Mouse (Mus musculus) cortical plate, adult 2 months (tissue): ENCODE measurements around the gene D1Ertd622e. TPM values are rescaled to one million over a fixed set of nuclear protein-coding genes. Genes with fewer than 3 reads are reported as not detected.

Experiments
- H3K27ac ChIP-seq: fragments of 200-500 bp; 2 replicates; pipeline ENCODE4 v1.5.1; 2012; ENCODE audit warnings: low read length, control low read depth, inconsistent platforms; ENCODE audit not compliant: insufficient read depth
- H3K4me1 ChIP-seq: fragments of 200-500 bp; 2 replicates; pipeline ENCODE4 v1.6.1; 2011; ENCODE audit warnings: low read length; ENCODE audit not compliant: control insufficient read depth, insufficient read depth
- H3K4me3 ChIP-seq: fragments of 200-500 bp; 2 replicates; pipeline ENCODE4 v1.5.1; 2011; ENCODE audit warnings: mild to moderate bottlenecking, low read length, control low read depth; ENCODE audit not compliant: insufficient read depth
- CTCF ChIP-seq: fragments of 200-500 bp; IDR thresholded peaks from 2 replicates; pipeline ENCODE4 v1.5.1; 2011; ENCODE audit warnings: mild to moderate bottlenecking, control low read depth, low read length; ENCODE audit not compliant: insufficient read depth; ENCODE audit errors: extremely low read depth
- POLR2A ChIP-seq: fragments of 200-500 bp; IDR thresholded peaks from 2 replicates; pipeline ENCODE4 v1.6.1; 2011; ENCODE audit warnings: mild to moderate bottlenecking, low read length, control low read depth; ENCODE audit not compliant: insufficient read depth; ENCODE audit errors: extremely low read depth
- polyA plus RNA-seq: library from polyadenylated mRNA; depleted of rRNA; stranded (reverse); fragments of >200 nt; gene quantifications from 2 replicates; pipeline ENCODE4 v1.2.3, GENCODE M21; 2012

D1Ertd622e gene
- polyA plus RNA-seq, 1 experiment: 68.8 TPM

DNA sequence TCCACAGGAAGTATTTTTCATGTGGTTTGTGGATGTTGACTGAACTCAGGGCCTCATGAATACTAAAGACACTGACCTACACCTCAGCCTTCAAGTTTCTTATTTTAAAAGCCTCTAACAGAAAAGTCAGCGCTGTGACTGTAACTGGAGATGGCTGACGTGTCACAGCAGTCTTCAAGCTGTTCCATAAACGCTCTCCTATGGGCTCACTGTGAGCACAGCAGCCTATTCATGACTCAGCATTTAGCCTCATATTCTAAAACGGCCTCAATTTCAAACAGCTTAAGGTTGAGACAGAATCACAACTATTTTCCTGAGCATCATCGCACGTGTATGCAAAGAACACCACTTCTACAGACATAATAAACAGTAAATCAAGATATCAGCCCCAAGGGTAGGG, 11.8 kb downstream of the D1Ertd622e start:
- Histone ChIP-seq H3K4me3 (no peak overlapping the region), H3K4me1 (peaks cover 14% of the 10 kb centered on the region), H3K27ac (peak overlapping the region; percentile 70)
- TF ChIP-seq CTCF (no peak), POLR2A (no peak)

DNA sequence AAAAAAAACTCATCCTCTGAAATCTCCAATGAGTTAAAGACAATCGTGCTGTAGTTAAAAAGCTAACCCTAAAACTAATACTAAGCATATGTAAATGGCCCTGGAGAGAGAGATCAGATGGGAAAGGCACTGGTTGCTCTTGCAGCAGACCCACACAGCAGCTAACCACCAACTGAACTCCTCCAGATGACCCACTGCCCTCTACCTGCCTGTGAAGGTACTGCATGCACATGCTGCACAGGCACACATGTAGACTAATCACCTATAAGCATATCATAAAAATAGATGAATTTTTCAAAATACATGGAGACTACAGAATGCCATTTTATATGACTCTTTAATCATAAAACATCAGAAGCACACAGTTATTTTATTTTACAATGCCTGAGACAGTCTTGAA, 14.8 kb downstream of the D1Ertd622e start:
- TF ChIP-seq CTCF (0 out of 2 replicates have a peak, but pooled peaks have one; percentile 24), POLR2A (no peak)

DNA sequence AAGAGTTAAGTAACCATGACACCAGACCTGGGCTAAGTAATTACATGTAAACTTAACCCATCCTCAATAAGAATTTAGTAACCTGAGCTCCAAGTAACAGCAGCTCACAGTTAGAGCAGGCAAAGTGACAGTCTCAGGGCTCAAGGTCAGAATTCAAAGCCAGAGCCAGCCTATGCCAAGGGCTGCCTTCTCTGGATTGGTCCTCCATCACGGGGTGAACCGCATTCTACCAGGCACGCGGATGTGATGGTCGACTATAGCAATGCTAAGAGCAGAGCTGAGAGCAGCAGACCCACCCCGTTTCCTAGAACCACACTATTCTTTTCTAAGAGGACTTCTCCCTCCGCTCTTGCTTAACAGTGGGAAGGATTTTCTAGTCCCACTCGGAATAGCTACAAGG, 27.8 kb downstream of the D1Ertd622e start:
- Histone ChIP-seq H3K27ac (no peak overlapping the region), H3K4me3 (no peak overlapping the region), H3K4me1 (peaks cover 6% of the 10 kb centered on the region)
- TF ChIP-seq CTCF: no peak
- TF ChIP-seq POLR2A: no peak

More for the DNA sequence above, 14.8 kb downstream of the D1Ertd622e start:
- H3K27ac ChIP-seq: no peak overlapping the region
- H3K4me3 ChIP-seq: no peak overlapping the region
- peaks cover 16% of the 10 kb centered on the region for H3K4me1 ChIP-seq

DNA sequence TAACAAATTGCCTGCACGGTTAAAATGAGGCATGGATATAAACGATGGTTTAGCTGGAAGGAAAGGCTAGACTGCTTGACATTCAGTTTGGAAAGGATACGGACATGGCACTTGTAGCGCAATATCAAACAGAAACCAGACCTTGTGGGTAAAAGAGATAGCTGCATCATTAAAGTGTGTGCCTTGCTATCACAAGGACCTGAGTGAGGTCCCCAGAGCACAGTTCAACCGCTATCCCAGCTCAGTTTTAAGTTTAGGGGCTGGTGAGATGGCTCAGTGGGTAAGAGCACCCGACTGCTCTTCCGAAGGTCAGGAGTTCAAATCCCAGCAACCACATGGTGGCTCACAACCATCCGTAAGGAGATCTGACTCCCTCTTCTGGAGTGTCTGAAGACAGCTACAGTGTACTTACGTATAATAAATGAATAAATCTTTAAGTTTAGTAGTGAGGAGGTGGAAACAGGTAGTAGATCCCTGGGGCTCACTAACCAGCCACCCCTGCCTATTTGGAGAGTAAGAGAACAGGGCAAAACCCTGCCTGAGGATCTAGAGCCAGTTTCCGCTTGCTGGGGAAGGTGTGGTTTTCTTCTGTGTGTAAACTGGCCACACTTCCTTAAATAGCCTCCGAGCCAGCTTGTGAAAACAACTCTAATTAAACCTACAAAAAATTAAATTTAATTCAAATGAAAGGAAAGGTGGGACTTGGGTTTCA, 29.2 kb downstream of the D1Ertd622e start:
- TF ChIP-seq CTCF (no peak), POLR2A (no peak)
- Histone ChIP-seq H3K27ac (no peak overlapping the region), H3K4me3 (no peak overlapping the region), H3K4me1 (peaks cover 9% of the 10 kb centered on the region)

DNA sequence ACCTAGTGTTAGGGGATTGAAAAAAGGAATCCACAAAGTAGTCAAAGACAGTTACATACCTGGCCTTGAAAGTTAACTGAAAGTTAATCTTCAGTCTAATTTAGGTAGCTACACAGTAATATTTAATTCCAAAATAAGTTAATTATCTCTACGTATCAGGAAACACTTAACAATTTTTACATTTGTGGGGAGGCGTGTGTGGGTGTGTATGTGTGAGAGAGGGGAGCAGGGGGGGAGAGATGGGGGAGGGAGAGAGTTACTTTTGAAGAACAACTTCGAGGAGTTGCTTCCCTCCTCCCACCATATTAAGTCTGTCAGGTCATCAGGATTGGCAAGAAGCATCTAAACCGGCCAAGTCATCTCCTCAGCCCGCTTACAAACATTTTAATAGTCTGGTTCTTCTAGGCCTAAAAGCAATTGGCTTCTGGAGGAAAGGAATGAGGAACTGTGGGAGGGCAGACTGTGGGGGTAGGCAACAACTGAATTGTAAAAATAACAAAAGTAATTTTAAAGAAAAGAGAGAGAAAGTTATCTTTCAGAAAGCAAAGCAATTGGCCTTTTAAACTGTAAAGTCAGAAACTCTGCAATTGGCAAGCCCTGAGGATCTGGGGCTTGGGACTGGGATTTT, 29.9 kb downstream of the D1Ertd622e start:
- Histone ChIP-seq H3K4me3 (no peak overlapping the region), H3K27ac (no peak overlapping the region), H3K4me1 (peaks cover 9% of the 10 kb centered on the region)
- TF ChIP-seq POLR2A (no peak), CTCF (no peak)

DNA sequence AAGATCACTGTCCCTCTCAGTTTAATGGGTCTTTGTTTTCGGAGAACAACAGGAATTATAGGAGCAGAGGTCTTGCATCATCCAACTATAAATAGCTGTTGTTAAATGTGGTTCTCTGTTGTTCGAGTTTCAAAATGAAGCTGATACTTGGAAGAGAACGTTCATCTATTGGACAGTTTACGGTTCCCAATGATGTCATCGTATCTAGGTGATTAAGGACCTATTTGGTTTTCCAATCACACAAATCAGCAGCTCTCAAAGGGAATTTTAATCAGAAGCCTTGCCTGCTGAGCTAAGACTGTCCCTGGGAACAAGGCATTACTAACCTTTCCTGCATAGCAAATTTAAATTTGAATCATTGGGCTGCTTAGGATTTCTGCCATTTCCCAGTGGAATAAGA, 31.7 kb downstream of the D1Ertd622e start:
- Histone ChIP-seq H3K4me1 (peaks cover 6% of the 10 kb centered on the region), H3K27ac (peak overlapping the region; percentile 60; the same call in 1 of the 2 replicates), H3K4me3 (no peak overlapping the region)
- no peak for TF ChIP-seq CTCF
- TF ChIP-seq POLR2A: no peak

DNA sequence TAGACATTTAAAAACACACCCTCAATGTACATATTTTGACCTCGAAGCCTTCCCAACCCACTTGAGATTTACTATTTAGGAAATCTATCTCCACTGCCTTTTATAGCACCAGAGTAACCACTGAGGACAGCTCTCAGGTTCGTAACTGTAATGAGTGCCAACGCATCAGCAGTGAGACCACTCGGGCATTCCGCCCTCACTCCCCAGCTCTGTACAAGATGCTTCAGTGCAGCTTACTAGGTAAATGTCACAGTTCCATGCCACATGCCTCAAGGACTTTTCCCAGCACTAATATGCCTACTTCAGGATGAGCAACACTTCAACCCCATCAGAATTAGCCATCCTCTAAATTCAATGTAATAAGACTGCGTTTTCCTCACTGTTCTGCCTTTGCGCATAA, 33.0 kb downstream of the D1Ertd622e start:
- H3K4me3 ChIP-seq: no peak overlapping the region
- H3K27ac ChIP-seq: no peak overlapping the region
- peaks cover 9% of the 10 kb centered on the region for H3K4me1 ChIP-seq
- TF ChIP-seq CTCF (no peak), POLR2A (no peak)

DNA sequence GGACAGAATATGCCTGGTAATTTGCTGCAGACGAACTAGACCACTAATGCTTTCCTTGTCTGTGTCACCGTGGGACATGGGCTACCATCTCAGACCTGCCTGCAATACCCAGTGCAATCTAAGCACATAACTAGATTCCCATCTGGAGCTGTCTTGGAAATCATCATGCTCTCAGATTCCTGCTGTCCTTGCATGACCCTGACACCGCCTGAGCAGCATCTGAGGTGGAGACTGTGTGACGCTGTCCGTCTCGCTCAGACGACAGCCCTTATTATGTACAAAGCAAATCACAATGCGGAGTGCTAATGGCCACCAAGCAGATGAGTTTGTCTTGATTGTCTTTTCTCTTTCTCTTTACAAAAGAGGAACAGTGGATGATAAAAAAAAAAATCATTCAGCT, 33.9 kb downstream of the D1Ertd622e start:
- Histone ChIP-seq H3K4me3 (no peak overlapping the region), H3K27ac (no peak overlapping the region)
- TF ChIP-seq CTCF (no peak), POLR2A (no peak)

DNA sequence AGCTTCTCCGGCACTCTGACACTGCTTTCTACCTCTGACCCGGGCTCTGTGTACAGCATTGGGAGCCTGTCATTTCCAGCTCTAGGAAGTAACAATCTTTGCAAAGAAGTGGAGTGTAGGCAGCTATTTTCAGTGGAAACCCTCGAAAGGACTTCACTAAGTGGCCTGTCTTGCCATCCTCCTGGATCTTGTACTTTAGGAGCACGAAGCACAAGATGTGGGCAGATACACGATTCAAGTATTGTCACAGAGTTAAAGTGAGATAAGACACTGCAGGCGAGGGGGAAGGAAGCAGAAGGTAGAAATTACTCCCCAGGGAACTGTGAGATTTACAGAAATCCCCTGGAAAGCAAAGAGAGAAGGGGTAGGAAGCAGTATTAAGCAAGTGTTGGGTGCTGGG, 36.4 kb downstream of the D1Ertd622e start:
- Histone ChIP-seq H3K4me1 (peaks cover 7% of the 10 kb centered on the region), H3K4me3 (no peak overlapping the region), H3K27ac (no peak overlapping the region)
- TF ChIP-seq CTCF: no peak
- no peak for TF ChIP-seq POLR2A

More for the DNA sequence above, 33.9 kb downstream of the D1Ertd622e start:
- peaks cover 9% of the 10 kb centered on the region for H3K4me1 ChIP-seq

DNA sequence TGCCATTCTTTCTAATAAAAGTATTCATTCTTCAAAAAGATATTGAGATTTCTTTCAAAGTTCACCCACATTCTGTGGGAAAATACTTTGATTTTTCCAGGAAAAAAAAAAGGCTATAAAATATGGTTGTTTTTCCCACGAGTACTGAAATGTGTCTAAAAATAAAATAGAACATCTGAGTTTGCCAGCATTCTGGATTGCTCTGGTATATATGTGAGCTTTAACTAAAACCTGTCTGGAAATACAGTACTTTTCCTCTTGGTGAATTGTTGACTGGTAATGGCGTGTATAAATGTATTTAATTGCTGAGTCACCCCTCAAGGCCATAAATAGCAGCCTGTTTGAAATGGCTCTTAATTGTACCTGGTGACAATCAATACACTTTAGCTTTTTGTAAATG, 37.5 kb downstream of the D1Ertd622e start:
- Histone ChIP-seq H3K4me3 (no peak overlapping the region), H3K4me1 (peaks cover 5% of the 10 kb centered on the region), H3K27ac (peak overlapping the region; percentile 93; the same call in 1 of the 2 replicates)
- no peak for TF ChIP-seq CTCF
- TF ChIP-seq POLR2A: no peak
